Mouse (Mus musculus) heart, embryonic 15.5 days (tissue): ENCODE measurements around the gene Phf23. TPM values are rescaled to one million over a fixed set of nuclear protein-coding genes. Genes with fewer than 3 reads are reported as not detected.
A peak's percentile ranks its signal among the peaks of the same experiment; 100 is the strongest.

Experiments used
- ATAC-seq: fragments of 200-750 bp; cut with Nextera tagmentation; replicated peaks from 2 replicates; pipeline ENCODE4 v1.8.0; 2017; ENCODE audit warnings: low read depth, moderate TSS enrichment; ENCODE audit not compliant: insufficient number of reproducible peaks, insufficient read depth, low FRiP score
- H3K27ac ChIP-seq: fragments of 300-500 bp; sonication (generic); 2 replicates; pipeline ENCODE4 v1.5.1; 2015; ENCODE audit warnings: mild to moderate bottlenecking, inconsistent platforms
- H3K27me3 ChIP-seq: fragments of 300-500 bp; sonication (generic); 2 replicates; pipeline ENCODE4 v1.6.1; 2015; ENCODE audit warnings: inconsistent platforms
- H3K36me3 ChIP-seq: fragments of 300-500 bp; sonication (generic); 2 replicates; pipeline ENCODE4 v1.6.1; 2015; ENCODE audit warnings: mild to moderate bottlenecking, inconsistent platforms
- H3K4me1 ChIP-seq: fragments of 300-500 bp; sonication (generic); replicated peaks from 2 replicates; pipeline ENCODE4 v1.6.1; 2015; ENCODE audit warnings: inconsistent platforms
- H3K4me2 ChIP-seq: fragments of 300-500 bp; sonication (generic); 2 replicates; pipeline ENCODE4 v1.6.1; 2015; ENCODE audit warnings: inconsistent platforms, mild to moderate bottlenecking, moderate library complexity
- H3K4me3 ChIP-seq: fragments of 300-500 bp; sonication (generic); 2 replicates; pipeline ENCODE4 v1.5.1; 2015; ENCODE audit warnings: mild to moderate bottlenecking, inconsistent platforms
- H3K9ac ChIP-seq: fragments of 300-500 bp; sonication (generic); 2 replicates; pipeline ENCODE4 v1.6.1; 2015; ENCODE audit warnings: mild to moderate bottlenecking, inconsistent platforms
- H3K9me3 ChIP-seq: fragments of 300-500 bp; sonication (generic); replicated peaks from 2 replicates; pipeline ENCODE4 v1.6.1; 2016; ENCODE audit warnings: inconsistent platforms
- WGBS: fragments of 180-500 bp; shearing (Covaris S2); methylation state at CpG from one replicate; pipeline ENCODE4 v1.1.7; 2015; ENCODE audit warnings: mixed read lengths; 5-methylcytosine and 5-hydroxymethylcytosine counted together
- polyA plus RNA-seq: library from polyadenylated mRNA; unstranded; fragments of >200 nt; fragmentation: Nextera tagmentation; extraction: Ambion mirVana; gene quantifications from 2 replicates; pipeline ENCODE4 v1.2.1, GENCODE M21; 2015

Phf23 gene
- polyA plus RNA-seq, 1 experiment from 2014 or later = 38.4 TPM

DNA sequence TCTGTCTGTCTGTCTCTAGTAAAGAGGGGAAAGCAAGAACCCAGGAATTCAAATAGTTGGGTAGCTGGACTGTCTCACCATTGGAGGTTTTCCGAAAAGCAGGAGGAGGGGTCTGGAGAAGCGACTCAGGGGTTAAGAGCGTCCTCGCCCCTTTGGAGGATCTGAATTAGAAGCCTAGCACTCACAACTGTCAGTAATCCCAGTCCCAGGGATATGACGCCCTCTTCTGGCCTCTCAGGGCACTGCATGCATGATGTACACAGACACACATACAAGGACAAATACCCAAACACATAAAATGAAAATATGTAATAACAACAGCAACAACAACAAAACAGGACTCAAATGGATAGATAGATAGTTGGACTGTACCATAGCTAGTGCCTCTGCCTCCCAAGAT lies 35.0 kb upstream of the Phf23 start:
- WGBS = 35% methylated on average over 5 of the region's 5 CpGs

DNA sequence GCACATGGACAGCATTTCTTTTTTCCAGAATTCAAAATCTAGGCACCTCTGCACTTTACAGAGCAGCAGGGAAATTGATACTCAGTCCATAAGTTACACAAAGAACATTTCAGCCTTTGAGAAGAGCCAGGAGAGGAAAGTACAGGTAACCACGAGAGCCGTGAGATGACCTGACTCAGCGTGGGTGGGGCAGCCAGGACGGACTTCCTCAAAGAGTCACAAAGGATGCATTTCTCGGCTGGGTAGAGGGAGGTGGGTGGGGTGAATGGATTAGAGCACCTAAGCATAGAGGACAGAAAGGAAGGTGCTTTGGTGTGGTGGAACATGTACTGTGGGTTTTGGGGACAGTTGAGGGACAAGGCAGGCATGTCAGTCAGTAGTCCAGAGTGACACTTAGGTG lies 33.7 kb upstream of the Phf23 start:
- H3K27ac ChIP-seq = no peak overlapping the region
- H3K27me3 ChIP-seq = peaks cover 62% of the 10 kb centered on the region
- no peaks in the 10 kb centered on the region for H3K36me3 ChIP-seq
- no peak for ATAC-seq
- H3K9me3 ChIP-seq = no peaks in the 10 kb centered on the region
- H3K9ac ChIP-seq = no peak overlapping the region
- H3K4me1 ChIP-seq = peaks cover 18% of the 10 kb centered on the region
- 38% methylated on average over 5 of the region's 5 CpGs for WGBS
- no peak overlapping the region for H3K4me3 ChIP-seq
- no peak overlapping the region for H3K4me2 ChIP-seq

More for the DNA sequence above, 35.0 kb upstream of the Phf23 start:
- no peak for ATAC-seq
- H3K4me2 ChIP-seq = no peak overlapping the region
- H3K4me3 ChIP-seq = no peak overlapping the region
- no peaks in the 10 kb centered on the region for H3K36me3 ChIP-seq
- H3K27me3 ChIP-seq = peaks cover 50% of the 10 kb centered on the region
- H3K9ac ChIP-seq = no peak overlapping the region
- peaks cover 7% of the 10 kb centered on the region for H3K4me1 ChIP-seq
- H3K27ac ChIP-seq = no peak overlapping the region
- H3K9me3 ChIP-seq = no peaks in the 10 kb centered on the region

DNA sequence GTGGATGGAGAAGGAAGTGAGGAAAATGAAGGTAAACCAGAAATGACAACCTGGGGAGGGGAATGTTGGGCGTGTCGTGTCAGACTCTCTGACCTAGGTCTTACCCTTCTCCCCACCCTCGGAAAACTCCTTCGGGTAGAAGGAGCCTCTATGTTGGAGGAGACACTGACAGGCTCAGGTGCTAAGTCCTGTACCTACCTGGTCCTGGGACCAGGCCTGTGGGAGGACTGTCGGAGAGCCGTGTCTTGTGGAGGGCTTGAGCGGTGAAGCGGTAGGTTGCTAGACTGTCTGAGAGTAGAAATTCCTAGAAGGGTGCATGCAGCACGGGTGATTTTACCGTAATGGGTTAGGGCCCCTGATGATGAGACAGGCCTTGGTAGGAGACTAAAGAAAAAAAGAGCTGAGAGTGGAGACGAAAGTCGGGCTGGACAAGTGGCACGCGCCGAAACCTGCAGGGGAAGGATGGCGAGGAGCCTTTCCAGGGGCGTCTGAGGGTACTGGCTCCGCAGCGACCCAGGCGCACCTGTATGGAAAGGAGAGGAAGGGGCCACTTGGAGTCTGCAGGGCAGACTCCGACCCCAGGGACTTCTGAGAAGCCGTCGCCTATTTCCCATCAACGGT lies 30.8 kb upstream of the Phf23 start, which contains the start of gene Cldn7:
Gene Cldn7 (plus strand): TSS at position 130 of the 621 bp plus-strand sequence.
- peaks cover 20% of the 10 kb centered on the region for H3K4me1 ChIP-seq
- peak within 1 kb of the TSS; percentile 51 for H3K4me3 ChIP-seq
- peak within 1 kb of the TSS; percentile 84 for H3K4me2 ChIP-seq
- peaks cover 17% of the 10 kb centered on the region for H3K36me3 ChIP-seq
- no peaks in the 10 kb centered on the region for H3K9me3 ChIP-seq
- WGBS = 12% methylated on average over 24 of the region's 24 CpGs
- ATAC-seq = 0 out of 2 replicates have a peak, but pooled peaks have one; percentile 6
- H3K27me3 ChIP-seq = peaks cover 68% of the 10 kb centered on the region
- H3K27ac ChIP-seq = no peak within 1 kb of the TSS
- H3K9ac ChIP-seq = no peak within 1 kb of the TSS

DNA sequence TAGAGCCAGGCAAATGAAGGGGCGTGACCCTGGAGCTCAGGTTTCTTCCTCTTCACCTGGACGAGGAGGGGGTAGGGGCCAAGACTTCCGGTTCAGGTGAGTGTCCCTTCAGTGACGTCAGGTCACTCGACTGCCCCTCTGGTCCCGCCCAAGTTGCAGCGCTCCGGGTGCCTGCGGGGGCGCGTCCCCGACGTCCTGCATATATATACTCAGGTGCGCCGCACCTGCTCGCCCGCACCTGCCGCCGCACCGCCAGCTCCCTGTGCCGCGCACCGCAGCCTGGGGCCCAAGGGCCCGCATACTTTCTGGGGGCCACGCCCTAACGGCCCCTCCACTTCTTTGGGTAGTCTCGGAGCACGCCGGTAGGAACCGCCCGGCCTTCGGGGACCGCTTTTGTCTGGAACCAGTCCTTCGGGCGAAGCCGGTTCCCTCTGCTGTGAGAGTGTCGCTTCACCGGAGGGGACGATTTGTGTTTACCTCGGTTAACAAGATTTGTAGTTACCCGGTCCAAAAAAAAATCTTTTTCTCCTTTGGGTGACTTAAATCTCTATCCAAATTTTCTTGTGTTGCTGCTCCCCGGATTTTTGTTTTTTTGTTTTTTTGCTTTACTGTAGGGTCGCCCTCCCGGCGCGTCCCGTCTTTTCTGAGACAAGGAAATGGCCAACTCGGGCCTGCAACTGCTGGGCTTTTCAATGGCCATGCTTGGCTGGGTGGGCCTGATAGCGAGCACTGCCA lies 30.1 kb upstream of the Phf23 start:
- ATAC-seq = 0 out of 2 replicates have a peak, but pooled peaks have one; percentile 12
- 3% methylated on average over 49 of the region's 49 CpGs for WGBS
- Histone ChIP-seq H3K9ac (no peak overlapping the region), H3K9me3 (no peaks in the 10 kb centered on the region), H3K4me1 (peaks cover 20% of the 10 kb centered on the region), H3K4me2 (peak overlapping the region; percentile 84), H3K4me3 (peak overlapping the region; percentile 51), H3K27ac (no peak overlapping the region), H3K27me3 (peaks cover 68% of the 10 kb centered on the region), H3K36me3 (peaks cover 23% of the 10 kb centered on the region)

DNA sequence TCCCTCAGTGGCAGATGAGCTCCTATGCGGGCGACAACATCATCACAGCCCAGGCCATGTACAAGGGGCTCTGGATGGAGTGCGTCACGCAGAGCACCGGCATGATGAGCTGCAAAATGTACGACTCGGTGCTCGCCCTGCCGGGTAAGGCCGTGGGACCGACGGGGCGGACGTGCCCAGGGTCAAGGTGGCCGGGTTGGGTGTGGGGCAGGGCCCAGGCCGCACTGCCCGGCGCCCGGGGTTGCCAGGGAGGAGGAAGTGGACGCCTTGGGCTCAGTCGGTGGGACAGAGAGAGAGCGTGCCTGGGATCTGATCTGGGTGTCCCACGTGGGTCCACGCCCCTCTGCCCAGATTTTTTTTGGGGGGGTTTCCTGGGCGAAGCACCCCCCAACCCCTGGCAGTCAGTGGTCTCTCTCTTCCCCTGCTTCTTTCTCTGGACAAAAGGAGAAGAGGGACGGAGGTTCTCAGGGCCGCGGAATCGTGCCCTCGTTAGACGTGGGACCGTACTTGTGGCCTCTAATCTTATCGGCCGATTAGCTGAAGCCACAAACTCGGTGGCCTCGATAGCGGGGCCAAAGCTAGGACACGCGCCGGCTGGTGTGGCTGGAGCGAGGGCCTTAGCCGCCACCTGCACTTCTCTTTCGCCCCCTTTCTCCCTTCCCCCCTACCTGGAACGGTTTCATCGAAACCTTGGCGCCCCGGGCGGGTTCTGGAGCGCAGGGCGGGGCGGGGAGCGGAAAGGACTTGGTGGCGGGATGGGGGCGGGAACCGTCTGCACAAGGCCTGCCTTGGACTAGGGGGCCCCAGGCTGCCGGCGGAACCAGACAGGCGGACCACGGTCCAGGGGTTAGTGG lies 29.3 kb upstream of the Phf23 start:
- Histone ChIP-seq H3K4me2 (peak overlapping the region; percentile 84), H3K27me3 (peaks cover 65% of the 10 kb centered on the region), H3K4me3 (peak overlapping the region; percentile 51), H3K27ac (no peak overlapping the region), H3K36me3 (peaks cover 23% of the 10 kb centered on the region), H3K9me3 (no peaks in the 10 kb centered on the region), H3K4me1 (peaks cover 20% of the 10 kb centered on the region), H3K9ac (peak overlapping the region; percentile 51)
- ATAC-seq = peak; percentile 64
- WGBS = 1% methylated on average over 53 of the region's 59 CpGs

- no peak for ATAC-seq
- Histone ChIP-seq H3K4me3 (peak overlapping the region; percentile 51), H3K9me3 (no peaks in the 10 kb centered on the region), H3K27me3 (peaks cover 58% of the 10 kb centered on the region), H3K9ac (peak overlapping the region; percentile 51), H3K4me1 (peaks cover 20% of the 10 kb centered on the region), H3K36me3 (peaks cover 24% of the 10 kb centered on the region), H3K4me2 (peak overlapping the region; percentile 84), H3K27ac (no peak overlapping the region)
- 36% methylated on average over 17 of the region's 17 CpGs for WGBS
These were observed 28.6 kb upstream of the Phf23 start for GRCm38 (mm10) chr11:69966860-69967517.

DNA sequence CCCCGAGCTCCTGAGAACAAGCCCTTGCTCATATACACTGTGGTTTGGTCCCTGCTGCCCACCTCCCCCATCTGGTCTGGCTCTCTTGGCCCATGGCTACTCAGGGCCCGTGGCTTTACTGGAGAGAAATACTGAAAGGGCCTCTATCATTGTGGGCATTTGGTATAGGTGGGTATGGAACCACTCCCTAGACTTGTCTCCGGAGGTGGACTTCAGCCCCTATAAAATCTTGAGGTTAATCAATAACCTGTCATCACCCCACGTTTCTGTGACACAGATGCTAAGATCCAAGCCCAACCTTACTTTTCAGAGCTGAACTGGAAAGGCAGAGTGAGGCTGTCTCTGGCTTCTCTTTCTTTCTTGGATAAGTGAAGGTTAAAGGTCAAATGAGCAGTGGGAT lies 26.8 kb upstream of the Phf23 start:
- Histone ChIP-seq H3K9ac (no peak overlapping the region), H3K9me3 (no peaks in the 10 kb centered on the region), H3K27me3 (peaks cover 42% of the 10 kb centered on the region), H3K4me3 (no peak overlapping the region), H3K27ac (no peak overlapping the region), H3K4me2 (no peak overlapping the region), H3K4me1 (peaks cover 20% of the 10 kb centered on the region), H3K36me3 (peaks cover 40% of the 10 kb centered on the region)
- 77% methylated on average over 4 of the region's 4 CpGs for WGBS
- ATAC-seq = no peak

DNA sequence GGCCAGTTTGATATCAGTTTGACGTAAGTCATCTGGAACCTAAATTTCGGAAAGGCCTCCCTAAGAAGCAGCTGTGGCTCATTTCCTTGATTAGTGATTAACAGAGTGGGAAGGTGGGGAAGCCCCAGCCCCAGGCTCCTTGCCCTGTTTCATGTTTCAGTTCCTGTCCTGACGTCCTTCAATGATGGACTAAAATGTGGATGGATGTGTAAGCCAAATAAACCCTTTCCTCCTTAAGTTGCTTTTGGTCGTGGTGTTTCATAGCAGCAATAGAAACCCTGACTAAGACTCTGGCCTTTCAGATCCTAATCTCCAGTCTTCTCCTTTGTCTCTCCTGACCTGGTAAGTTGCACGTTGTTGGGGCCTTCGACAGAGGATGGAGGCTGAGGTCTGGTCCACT lies 25.4 kb upstream of the Phf23 start:
- no peak overlapping the region for H3K27ac ChIP-seq
- no peak overlapping the region for H3K9ac ChIP-seq
- H3K4me3 ChIP-seq = no peak overlapping the region
- H3K4me2 ChIP-seq = no peak overlapping the region
- 79% methylated on average over 6 of the region's 6 CpGs for WGBS
- no peak for ATAC-seq
- H3K36me3 ChIP-seq = peaks cover 54% of the 10 kb centered on the region
- peaks cover 16% of the 10 kb centered on the region for H3K4me1 ChIP-seq
- H3K9me3 ChIP-seq = no peaks in the 10 kb centered on the region
- peaks cover 28% of the 10 kb centered on the region for H3K27me3 ChIP-seq

- Histone ChIP-seq H3K27ac (no peak overlapping the region), H3K4me2 (no peak overlapping the region), H3K9me3 (no peaks in the 10 kb centered on the region), H3K27me3 (peaks cover 22% of the 10 kb centered on the region), H3K36me3 (peaks cover 58% of the 10 kb centered on the region), H3K4me1 (peaks cover 12% of the 10 kb centered on the region), H3K4me3 (no peak overlapping the region), H3K9ac (no peak overlapping the region)
- WGBS = 77% methylated on average over 3 of the region's 3 CpGs
- ATAC-seq = no peak
These were observed 24.8 kb upstream of the Phf23 start for GRCm38 (mm10) chr11:69970775-69971174.

DNA sequence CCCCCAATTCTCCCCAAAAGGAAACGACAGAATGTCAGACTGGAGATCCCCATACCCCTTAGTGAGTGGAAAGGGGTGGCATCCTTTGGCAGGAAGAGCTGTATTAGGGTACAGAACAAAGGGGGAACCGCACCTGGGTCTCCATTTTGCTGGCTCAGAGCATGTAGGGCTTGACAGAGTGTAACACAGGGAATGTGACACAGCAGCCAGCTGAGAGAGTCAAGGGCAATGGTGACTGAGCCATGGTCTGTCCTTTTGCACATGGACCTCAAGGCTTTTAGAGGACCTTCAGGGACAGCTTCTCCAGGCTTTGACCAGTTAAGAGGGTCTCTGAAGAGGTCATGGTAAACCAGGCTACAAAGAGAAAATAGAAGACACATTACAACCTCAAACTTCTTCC lies 20.7 kb upstream of the Phf23 start:
- H3K4me3 ChIP-seq = no peak overlapping the region
- no peak overlapping the region for H3K9ac ChIP-seq
- peaks cover 60% of the 10 kb centered on the region for H3K36me3 ChIP-seq
- H3K9me3 ChIP-seq = no peaks in the 10 kb centered on the region
- no peak for ATAC-seq
- peaks cover 11% of the 10 kb centered on the region for H3K4me1 ChIP-seq
- no peak overlapping the region for H3K4me2 ChIP-seq
- H3K27ac ChIP-seq = no peak overlapping the region
- no peaks in the 10 kb centered on the region for H3K27me3 ChIP-seq
- WGBS = 89% methylated on average over 2 of the region's 2 CpGs

DNA sequence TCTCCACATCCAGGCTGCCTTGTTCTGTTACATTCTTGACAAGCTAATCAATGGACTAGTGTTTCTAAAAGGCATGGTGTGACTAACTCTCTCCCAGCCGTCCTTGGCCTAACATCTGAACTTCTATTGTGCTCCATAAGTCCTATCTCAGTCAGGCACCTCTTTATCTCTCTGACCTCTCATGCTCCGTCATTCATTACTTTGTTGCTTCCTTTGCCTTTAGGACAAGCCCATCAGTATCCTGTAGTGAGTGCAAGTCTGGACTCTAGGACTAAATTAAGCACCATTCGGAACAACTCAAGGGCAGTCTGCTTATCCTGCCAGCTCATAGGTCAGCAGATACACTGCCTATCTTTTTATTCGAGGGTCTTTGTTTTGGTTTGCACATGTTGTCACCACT lies 19.3 kb upstream of the Phf23 start:
- no peak for ATAC-seq
- H3K27ac ChIP-seq = no peak overlapping the region
- H3K36me3 ChIP-seq = peaks cover 56% of the 10 kb centered on the region
- peaks cover 11% of the 10 kb centered on the region for H3K4me1 ChIP-seq
- no peak overlapping the region for H3K4me3 ChIP-seq
- WGBS = 51% methylated on average over 4 of the region's 4 CpGs
- H3K4me2 ChIP-seq = no peak overlapping the region
- H3K27me3 ChIP-seq = no peaks in the 10 kb centered on the region
- H3K9me3 ChIP-seq = no peaks in the 10 kb centered on the region
- H3K9ac ChIP-seq = no peak overlapping the region
